Mouse (Mus musculus): ENCODE results near the gene Akr1c19.

Akr1c19 gene

DNA sequence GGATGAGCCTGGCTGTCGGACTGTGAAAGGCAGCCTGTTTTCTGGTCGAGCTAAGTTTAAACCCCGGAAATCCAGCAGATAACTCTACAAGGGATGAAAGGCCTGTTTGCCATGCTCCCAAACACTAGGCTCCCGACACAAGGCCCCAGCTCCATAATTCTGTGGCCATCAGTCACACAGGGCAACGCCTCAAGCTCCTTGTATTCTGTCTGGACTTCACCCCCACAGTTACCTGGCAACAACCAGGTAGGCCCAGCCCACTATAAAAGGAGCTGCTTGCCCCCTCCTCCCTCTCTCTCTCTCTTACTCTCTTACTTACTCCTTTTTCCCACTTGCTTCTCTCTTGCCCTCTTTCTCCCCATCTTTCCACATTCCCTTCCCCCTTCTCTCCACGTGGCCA, 28.8 kb downstream of the Akr1c19 start:
- TF ChIP-seq GATA4 (IDR thresholded peaks at IDR 0.05; ENCODE audit: insufficient replicate concordance, low read length): no peak

DNA sequence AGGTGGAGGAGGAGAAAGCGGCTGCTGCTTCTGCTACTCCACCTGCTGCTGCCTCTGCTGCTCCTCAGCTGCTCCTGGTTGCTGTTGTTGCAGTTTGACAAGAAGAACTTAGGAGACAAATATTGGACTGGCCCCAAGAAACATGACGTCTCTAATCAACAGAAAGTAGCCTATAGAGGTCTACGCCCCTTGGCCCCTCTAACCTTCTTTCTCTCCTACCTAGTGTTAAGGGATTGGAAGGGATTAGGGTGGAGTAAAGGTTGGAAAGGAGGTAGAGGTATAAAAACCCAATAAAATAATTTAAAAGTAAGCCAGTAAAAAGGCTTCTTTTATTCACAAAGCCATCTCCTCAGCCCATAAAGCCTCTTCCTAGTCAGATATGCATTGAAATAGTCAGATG, 36.1 kb downstream of the Akr1c19 start:
- no peak for TF ChIP-seq GATA4 (IDR thresholded peaks at IDR 0.05; ENCODE audit: insufficient replicate concordance, low read length)

DNA sequence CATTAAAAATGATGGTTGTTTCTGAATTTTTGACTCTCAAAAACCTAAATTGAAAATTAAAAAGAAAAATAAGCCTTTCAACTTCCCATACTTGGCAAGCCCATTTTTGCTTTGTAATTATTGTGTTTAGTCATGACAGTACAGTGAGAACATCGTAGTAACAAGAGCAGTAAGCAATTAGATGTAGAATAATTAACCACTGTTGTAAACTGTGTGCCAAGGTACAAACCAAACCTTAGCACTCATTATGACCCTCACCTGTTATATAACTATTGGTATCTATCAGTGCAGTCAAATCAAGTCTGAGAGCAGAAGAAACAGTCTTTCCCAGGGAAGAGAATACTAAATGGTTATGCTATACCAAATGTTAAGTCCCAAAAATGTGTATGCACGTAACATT, 36.5 kb downstream of the Akr1c19 start:
- no peak for TF ChIP-seq GATA4 (IDR thresholded peaks at IDR 0.05; ENCODE audit: insufficient replicate concordance, low read length)

DNA sequence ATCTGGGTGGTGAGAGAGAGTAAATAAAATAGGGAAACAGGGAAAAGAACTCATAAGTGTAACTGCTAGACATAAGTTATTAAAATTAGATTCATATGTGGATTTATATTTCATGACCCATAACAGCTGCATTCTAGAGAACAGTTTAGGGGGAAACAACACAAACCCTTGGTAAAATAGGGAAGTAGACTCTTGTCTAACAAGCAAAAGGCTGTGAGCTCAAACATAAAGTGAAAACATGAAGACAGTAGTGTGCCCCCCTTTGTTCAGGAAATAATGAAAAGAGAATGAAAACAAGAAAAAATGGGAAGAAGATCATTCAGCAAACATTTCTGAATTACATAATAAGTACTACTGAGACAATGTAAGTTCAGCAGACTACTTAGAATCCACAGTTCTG, 42.4 kb downstream of the Akr1c19 start:
- no peak for TF ChIP-seq GATA4 (IDR thresholded peaks at IDR 0.05; ENCODE audit: insufficient replicate concordance, low read length)

DNA sequence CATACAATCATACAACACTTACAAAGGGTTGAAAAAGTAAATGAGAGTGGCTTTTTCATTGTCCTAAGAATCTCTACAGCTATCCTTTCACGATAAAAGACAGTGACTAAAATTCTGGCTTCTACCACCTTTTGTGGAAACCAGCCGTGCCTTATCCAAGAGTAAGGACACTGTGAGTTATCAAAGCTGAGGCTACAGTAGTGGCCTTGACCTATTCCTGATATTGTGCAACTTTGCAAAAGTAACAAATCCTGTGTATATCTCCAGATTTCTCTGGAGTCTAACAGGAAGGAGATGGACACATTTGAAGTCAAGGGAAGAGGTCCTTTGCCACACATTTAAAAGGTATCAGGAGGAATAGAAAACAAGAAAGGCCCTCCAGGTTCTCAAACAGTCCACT, 49.0 kb downstream of the Akr1c19 start:
- TF ChIP-seq GATA4 (IDR thresholded peaks at IDR 0.05; ENCODE audit: insufficient replicate concordance, low read length): no peak

DNA sequence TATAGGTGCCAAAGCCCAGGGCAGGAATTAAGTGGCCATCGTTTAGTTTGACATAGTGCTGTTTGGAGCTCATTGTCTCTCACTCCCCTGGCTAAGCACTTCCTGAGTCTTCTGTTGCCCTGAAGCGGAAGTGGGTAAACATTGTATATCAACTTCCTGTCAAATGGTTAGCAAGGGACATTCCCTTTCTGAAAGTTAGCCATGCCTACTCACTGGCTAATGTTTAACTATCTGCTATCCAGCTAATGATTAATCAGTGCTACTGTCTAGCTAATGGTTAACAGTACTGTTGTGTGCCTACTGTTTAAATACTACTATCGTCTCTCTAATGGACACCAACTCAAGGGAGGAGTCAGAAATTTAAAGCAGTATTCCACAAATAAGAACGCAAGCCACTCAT, 50.8 kb downstream of the Akr1c19 start, which contains the start of gene Akr1c12:
Gene Akr1c12, minus strand, starts transcription at position 150 of the 400 bp plus-strand sequence.
- TF ChIP-seq GATA4 (IDR thresholded peaks at IDR 0.05; ENCODE audit: insufficient replicate concordance, low read length): no peak

DNA sequence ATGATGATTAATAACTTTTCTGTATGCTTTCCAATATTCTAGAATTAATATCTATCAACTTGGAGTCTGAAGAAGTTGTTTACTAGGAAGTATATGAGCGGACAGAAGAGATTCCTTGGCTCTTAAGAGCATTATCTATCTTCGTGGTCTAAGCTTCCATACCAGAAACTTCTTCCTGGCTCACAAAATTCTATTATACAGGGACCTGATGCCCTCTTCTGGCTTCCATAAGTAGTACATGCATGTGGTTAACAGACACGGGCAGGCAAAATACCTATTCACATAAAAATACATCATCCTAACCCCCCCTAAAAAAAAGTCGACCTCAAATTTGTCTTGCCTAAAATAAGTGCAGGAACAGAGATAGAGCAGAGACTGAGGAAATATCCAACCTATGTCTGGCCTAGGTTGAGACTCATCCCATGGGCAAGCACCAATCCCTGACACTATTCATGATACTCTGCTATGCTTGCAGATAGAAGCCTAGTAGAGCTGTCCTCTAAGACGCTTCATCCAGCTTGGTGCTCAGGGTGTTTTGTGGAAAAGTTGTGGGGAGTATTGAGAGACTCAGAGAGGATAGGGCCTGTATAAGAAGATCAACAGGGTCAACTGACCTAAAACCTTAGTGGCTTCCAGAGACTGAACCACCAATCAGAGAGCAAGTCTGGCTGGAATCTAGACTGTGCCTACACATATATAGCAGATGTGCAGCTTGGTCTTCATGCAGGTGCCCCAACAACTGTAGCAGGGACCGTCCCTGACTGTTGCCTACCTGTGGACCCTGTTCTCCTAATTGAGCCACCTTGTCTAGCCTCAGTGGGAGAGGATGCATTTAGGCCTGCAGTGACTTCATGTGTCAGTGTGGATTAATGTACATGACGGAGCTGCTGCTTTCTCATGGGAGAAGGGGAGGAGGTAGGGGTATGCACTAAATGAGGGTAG, 53.2 kb downstream of the Akr1c19 start:
- TF ChIP-seq GATA4 (IDR thresholded peaks at IDR 0.05; ENCODE audit: insufficient replicate concordance, low read length): no peak

DNA sequence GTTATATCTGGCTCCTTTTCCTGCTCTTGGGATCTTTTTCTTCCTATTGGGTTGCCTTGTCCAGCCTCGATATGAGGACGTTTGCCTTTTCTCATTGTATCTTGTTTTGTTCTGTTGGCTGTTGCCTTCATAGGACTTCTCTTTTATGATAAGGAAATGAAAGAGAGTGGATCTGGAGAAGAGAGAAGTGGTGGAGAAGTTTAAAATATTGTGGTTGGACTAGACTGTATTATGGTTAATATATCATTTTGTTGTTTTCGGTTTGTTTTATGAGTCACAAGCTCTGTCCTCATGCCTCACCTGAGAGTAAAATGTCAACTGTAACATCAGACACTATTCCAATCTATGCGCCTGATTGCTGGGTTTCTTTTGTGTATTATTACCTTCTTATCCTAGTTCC, 68.5 kb downstream of the Akr1c19 start:
- no peak for TF ChIP-seq GATA4 (IDR thresholded peaks at IDR 0.05; ENCODE audit: insufficient replicate concordance, low read length)
